Mouse (Mus musculus) heart, postnatal 10 days (tissue): ENCODE data around the gene Olfr128. TPM values are rescaled to one million over a fixed set of nuclear protein-coding genes. Genes with fewer than 3 reads are reported as not detected.
"Not testable (repeated sequence)": the region's sequence is repeated elsewhere in the genome, so short reads cannot be mapped to it uniquely, and the experiment has no call there.

Experiments used
- DNase-seq, 2 experiments: peaks; one replicate each; pipeline ENCODE4 v3.0.0; 2021
- intact Hi-C: fragments of 180-260 bp; cut with DNase I; formaldehyde crosslinking; loops from one replicate; pipeline ENCODE4 v1.15.1; 2025
- total RNA-seq, 2 experiments: library from RNA; stranded (reverse); gene quantifications; 2 replicates each; pipeline ENCODE4 v1.2.3; 2021

Olfr128 gene
- not detected for total RNA-seq

DNA sequence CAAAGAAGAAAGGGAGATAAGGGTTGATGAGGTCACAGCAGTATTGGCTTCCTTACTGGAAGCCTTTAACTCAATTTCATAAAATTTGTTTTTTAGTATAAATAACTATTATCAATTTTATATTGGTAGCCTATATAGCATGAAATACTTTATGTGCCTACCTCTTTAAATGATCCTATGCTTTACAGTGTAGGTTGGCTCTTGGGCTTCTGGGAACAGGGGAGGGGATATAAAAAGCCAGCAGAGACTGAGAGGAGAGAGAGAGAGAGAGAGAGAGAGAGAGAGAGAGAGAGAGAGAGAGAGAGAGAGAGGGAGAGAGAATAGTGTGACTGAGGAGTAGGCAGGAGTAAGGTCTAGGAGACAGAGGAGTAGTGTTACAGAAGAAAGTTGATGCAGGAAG, at the start of gene Olfr128:
Gene Olfr128 (plus strand): TSS at position 301 of the 400 bp plus-strand sequence.
- no peak for DNase-seq
- intact Hi-C loops = no loop called here

DNA sequence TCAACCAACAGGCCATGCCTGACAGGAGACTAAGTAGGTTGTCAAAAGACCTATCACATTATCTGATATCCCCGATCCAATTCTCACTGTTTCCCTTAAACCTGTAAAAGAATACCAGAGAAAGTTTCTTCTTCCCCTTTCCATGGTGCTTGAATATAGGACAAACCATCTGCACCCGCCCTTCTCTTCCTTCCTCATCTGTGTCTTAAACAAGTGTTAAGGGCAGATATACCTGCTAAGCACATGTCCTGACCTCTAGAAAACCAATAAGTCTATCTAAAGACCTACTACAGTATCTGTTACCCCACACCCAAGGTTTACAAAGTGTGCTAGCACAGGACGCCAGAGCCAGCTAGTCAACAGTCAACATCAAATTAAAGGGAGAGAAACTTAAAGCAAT, 46.5 kb upstream of the Olfr128 start:
- DNase-seq = no peak
- intact Hi-C loops = no loop called here

DNA sequence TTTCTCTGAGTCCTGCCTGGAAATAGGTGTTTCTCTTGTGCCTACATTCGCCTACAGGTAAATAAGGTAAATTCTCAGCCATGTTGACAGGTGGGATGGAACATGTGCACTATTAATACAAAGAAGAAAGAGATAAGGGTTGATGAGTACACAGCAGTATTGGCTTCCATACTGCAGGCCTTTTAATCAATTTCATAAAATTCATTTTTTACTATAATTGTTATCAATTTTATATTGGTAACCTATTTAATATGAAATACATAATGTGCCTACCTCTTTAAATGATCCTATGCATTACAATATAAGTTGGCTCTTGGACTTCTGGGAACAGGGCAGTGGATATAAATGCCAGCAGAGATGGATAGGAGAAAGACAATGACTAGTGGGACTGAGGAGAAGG, 20.2 kb upstream of the Olfr128 start, which contains the start of gene Olfr127:
Gene Olfr127 (plus strand): TSS at position 301 of the 400 bp plus-strand sequence.
- intact Hi-C loops = no loop called here
- no peak for DNase-seq

DNA sequence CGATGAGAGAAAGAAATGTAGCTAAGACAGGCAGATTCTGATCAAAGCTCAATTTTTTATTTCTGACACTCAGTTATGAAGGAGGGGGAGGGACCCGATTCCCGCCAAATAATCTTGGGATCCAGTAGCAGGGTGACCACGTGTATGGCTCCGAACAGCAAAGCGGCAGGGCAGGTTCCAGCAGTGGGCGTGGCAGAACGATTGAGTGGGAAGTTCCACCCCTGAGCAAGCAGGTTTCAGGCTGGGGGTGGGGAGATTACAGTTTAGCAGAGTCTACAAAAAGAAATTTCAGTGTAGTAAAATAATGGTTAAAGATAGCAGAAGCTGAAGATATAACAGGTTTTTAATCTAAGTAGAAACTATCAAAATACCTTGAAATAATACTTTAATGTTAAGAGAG, 13.5 kb upstream of the Olfr128 start:
- intact Hi-C loops, DNase-seq: not testable (repeated sequence)

DNA sequence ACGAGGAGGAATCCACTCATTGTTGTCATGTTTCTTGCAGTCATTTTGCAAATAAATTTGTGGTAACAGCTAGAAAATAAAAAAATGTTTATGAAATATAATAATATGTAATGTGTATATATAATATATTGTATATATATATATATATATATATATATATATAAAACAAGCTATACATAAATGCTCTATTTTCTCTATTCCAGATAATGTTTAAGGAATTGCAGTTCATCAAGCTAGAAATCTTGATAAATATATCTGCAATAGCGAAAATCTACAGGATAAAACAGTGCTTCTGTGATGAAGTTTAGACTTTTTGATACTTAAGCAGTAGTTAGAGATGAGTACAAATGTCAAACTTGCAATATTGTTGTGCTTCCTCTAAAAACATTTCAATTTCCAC, 32.6 kb downstream of the Olfr128 start, which contains the start of gene Olfr761:
Gene Olfr761 (minus strand): TSS at position 101 of the 400 bp plus-strand sequence.
- intact Hi-C loops = no loop called here

DNA sequence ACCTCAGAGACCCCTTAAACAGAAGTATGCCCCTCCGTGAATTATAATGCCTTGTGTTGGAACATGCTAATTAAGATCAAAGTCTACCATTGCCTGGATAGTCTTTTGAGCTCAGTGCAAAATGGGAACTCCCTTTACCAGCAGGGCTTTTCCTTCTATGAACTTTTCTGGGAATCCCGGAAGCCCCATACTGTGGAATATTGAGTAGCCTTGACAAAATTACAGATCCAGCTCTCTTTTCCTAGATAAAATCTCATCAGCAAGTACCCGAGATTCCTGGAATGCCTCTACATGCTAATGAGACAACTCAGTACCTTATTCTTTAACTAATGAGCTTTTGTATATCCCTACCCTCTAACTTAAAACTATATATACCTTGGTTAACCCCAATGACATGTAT, 53.2 kb downstream of the Olfr128 start:
- DNase-seq = no peak
- intact Hi-C loops = no loop called here

More for the DNA sequence above, 32.6 kb downstream of the Olfr128 start, which contains the start of gene Olfr761:
- DNase-seq = no peak

Other genes starting within 250 kb of the Olfr128 start
- gene Olfr119, start 224.0 kb upstream of the Olfr128 start, total RNA-seq = not detected
- gene Olfr120, start 198.7 kb upstream of the Olfr128 start, total RNA-seq = not detected
- not detected for gene Olfr121, start 171.7 kb upstream of the Olfr128 start, total RNA-seq
- not detected for gene Olfr122, start 151.9 kb upstream of the Olfr128 start, total RNA-seq
- gene Olfr123, start 127.0 kb upstream of the Olfr128 start, total RNA-seq = not detected
- gene Olfr124, start 120.7 kb upstream of the Olfr128 start, total RNA-seq = not detected
- gene Olfr125, start 87.6 kb upstream of the Olfr128 start, total RNA-seq = not detected
- not detected for gene Olfr126, start 73.1 kb upstream of the Olfr128 start, total RNA-seq
- not detected for gene Olfr127, start 20.1 kb upstream of the Olfr128 start, total RNA-seq
- gene Olfr761, start 32.5 kb downstream of the Olfr128 start, total RNA-seq = not detected
- not detected for gene Olfr129, start 139.5 kb downstream of the Olfr128 start, total RNA-seq
- not detected for gene Olfr130, start 143.4 kb downstream of the Olfr128 start, total RNA-seq
- not detected for gene Olfr131, start 168.1 kb downstream of the Olfr128 start, total RNA-seq
- not detected for gene Olfr132, start 214.0 kb downstream of the Olfr128 start, total RNA-seq
- gene Olfr133, start 224.7 kb downstream of the Olfr128 start, total RNA-seq = not detected